Mouse (Mus musculus) embryonic facial prominence, embryonic 15.5 days (tissue): ENCODE measurements around the gene Smarcc1. TPM values are rescaled to one million over a fixed set of nuclear protein-coding genes. Genes with fewer than 3 reads are reported as not detected.

Experiments used
- ATAC-seq: fragments of 200-750 bp; cut with Nextera tagmentation; 2 replicates; pipeline ENCODE4 v1.8.0; 2017; ENCODE audit warnings: low read depth, moderate TSS enrichment; ENCODE audit not compliant: insufficient number of reproducible peaks, low FRiP score, low TSS enrichment
- H3K27ac ChIP-seq: fragments of 300-500 bp; sonication (generic); replicated peaks from 2 replicates; pipeline ENCODE4 v1.5.1; 2015; ENCODE audit warnings: mild to moderate bottlenecking, inconsistent platforms
- H3K27me3 ChIP-seq: fragments of 300-500 bp; sonication (generic); 2 replicates; pipeline ENCODE4 v1.6.1; 2015; ENCODE audit warnings: inconsistent platforms
- H3K36me3 ChIP-seq: fragments of 300-500 bp; sonication (generic); 2 replicates; pipeline ENCODE4 v1.6.1; 2015; ENCODE audit warnings: mild to moderate bottlenecking, inconsistent platforms
- H3K4me1 ChIP-seq: fragments of 300-500 bp; sonication (generic); 2 replicates; pipeline ENCODE4 v1.6.1; 2015; ENCODE audit warnings: inconsistent platforms
- H3K4me2 ChIP-seq: fragments of 300-500 bp; sonication (generic); replicated peaks from 2 replicates; pipeline ENCODE4 v1.6.1; 2015; ENCODE audit warnings: mild to moderate bottlenecking, inconsistent platforms
- H3K4me3 ChIP-seq: fragments of 300-500 bp; sonication (generic); replicated peaks from 2 replicates; pipeline ENCODE4 v1.5.1; 2015; ENCODE audit warnings: mild to moderate bottlenecking, inconsistent platforms
- H3K9ac ChIP-seq: fragments of 300-500 bp; sonication (generic); 2 replicates; pipeline ENCODE4 v1.6.1; 2015; ENCODE audit warnings: inconsistent platforms
- H3K9me3 ChIP-seq: fragments of 300-500 bp; sonication (generic); replicated peaks from 2 replicates; pipeline ENCODE4 v1.6.1; 2016; ENCODE audit warnings: inconsistent platforms
- WGBS: fragments of 180-500 bp; shearing (Covaris S2); methylation state at CpG from one replicate; pipeline ENCODE4 v1.1.7; 2015; 5-methylcytosine and 5-hydroxymethylcytosine counted together
- polyA plus RNA-seq: library from polyadenylated mRNA; unstranded; fragments of >200 nt; fragmentation: Nextera tagmentation; extraction: Ambion mirVana; gene quantifications from 2 replicates; pipeline ENCODE4 v1.2.1, GENCODE M21; 2015

The Smarcc1 gene
- polyA plus RNA-seq, 1 experiment from 2014 or later = 113 TPM

DNA sequence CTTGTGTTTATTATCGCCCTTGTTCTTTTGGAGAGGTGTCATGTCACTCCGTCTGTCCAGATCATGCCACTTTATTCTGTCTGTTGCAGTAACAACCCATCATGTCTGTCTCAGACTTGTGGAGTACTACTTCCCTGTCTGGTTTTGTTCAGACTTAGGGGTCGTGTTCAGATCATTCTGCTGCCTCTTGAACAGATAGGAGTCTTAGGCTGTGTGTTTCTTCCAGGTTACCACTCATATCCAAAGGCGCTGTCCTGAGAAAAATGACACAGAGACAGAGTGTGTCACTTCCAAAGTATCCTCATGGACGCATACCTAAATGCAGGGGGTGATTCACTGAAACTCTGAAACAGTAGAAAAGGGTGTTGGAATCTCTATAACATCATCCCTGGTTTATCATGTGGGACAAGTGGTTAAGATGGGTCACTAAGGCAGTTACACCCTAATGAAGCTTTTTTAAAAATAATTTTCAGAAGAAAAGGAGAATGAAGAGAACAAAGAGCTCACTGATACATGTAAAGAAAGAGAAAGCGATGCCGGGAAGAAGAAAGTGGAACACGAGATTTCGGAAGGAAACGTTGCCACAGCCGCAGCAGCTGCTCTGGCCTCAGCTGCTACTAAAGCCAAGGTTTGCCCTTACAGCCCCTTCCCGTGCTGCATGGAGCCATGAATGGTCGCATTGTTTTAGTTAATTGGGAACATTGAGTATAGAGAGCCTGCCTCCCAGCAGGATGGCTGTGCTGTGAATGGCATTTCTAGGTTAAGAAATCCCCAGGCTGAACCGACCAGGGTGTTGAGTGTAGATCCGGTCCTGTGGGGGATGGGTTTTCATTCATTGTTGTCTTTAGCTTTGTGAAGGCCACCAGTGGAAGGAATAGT is 88.3 kb downstream of the Smarcc1 start:
- Histone ChIP-seq H3K36me3 (peaks cover 76% of the 10 kb centered on the region), H3K27me3 (no peaks in the 10 kb centered on the region), H3K9me3 (no peaks in the 10 kb centered on the region), H3K27ac (0 out of 2 replicates have a peak overlapping the region, but pooled peaks have one; percentile 2), H3K9ac (no peak overlapping the region), H3K4me2 (no peak overlapping the region), H3K4me1 (no peaks in the 10 kb centered on the region), H3K4me3 (no peak overlapping the region)
- 35% methylated on average over 15 of the region's 15 CpGs for WGBS
- ATAC-seq = peak; percentile 29; the same call in 1 of the 2 replicates

DNA sequence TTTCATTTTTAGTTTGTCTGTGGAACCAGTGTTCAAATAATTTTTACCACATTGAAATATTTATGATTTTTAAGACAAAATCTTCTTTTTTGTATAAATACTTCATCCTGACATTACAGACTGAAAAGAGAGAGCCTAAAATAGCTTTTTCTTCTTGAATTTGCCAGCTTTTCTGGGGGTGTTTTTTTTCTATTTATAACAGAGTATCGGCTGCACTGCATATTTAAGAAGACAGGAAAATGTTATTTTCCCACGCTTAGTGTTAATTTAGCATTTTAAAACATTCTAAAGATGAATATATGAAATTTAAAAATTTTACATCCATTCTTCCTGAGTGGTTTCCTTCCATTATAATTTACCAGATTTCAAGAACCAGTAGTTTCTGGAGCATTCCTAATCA is 88.9 kb downstream of the Smarcc1 start:
- Histone ChIP-seq H3K27me3 (no peaks in the 10 kb centered on the region), H3K9ac (no peak overlapping the region), H3K4me3 (no peak overlapping the region), H3K9me3 (no peaks in the 10 kb centered on the region), H3K27ac (no peak overlapping the region), H3K36me3 (peaks cover 79% of the 10 kb centered on the region), H3K4me2 (no peak overlapping the region), H3K4me1 (no peaks in the 10 kb centered on the region)
- 65% methylated on average over 2 of the region's 2 CpGs for WGBS
- ATAC-seq = no peak

DNA sequence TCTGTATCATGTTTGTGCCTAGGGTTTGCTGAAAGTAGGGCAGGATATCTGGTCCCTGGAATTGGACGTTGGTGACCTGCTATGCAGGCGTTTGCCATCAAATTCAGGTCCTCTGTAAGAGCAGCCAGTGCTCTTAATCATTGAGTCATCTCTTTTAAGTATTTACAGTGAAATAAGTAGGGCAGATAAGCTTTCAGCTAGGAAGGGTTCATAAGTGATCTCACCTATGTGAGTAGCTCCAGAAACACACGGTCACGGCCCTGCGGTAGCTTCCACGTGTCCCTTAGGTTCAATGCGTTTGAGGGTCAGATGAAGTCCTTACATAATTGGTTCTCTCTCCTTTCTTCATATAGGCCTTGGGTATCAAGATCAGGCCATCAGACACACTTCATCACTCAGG is 90.8 kb downstream of the Smarcc1 start:
- Histone ChIP-seq H3K4me2 (no peak overlapping the region), H3K27me3 (no peaks in the 10 kb centered on the region)
- 66% methylated on average over 7 of the region's 7 CpGs for WGBS

DNA sequence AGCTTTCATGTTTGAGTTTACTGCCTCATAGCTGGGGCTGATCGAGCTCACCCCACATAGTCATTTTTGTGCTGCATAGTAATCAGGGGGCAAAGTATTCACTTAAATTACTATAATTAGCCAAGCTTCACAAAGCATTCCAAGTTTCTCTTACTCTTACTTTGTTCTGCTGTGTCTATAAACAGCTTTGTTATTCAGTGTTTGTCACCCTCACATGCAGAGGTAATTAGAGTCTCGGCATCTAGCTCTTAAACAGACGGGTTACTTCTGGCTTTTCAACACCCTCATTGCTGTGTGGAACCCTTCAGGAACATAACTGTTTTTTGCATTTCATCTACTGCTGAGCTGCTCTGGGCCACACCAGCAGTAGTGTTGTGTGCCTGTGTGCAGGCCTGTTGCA is 91.5 kb downstream of the Smarcc1 start:
- no peaks in the 10 kb centered on the region for H3K9me3 ChIP-seq
- no peak for ATAC-seq
- 83% methylated on average over 3 of the region's 3 CpGs for WGBS
- no peaks in the 10 kb centered on the region for H3K4me1 ChIP-seq
- no peak overlapping the region for H3K27ac ChIP-seq
- peaks cover 70% of the 10 kb centered on the region for H3K36me3 ChIP-seq
- H3K4me3 ChIP-seq = no peak overlapping the region
- no peak overlapping the region for H3K9ac ChIP-seq
- no peaks in the 10 kb centered on the region for H3K27me3 ChIP-seq
- no peak overlapping the region for H3K4me2 ChIP-seq

More for the DNA sequence above, 90.8 kb downstream of the Smarcc1 start:
- ATAC-seq = no peak
- no peaks in the 10 kb centered on the region for H3K9me3 ChIP-seq
- H3K27ac ChIP-seq = no peak overlapping the region
- H3K36me3 ChIP-seq = peaks cover 72% of the 10 kb centered on the region
- H3K9ac ChIP-seq = no peak overlapping the region
- no peak overlapping the region for H3K4me3 ChIP-seq
- H3K4me1 ChIP-seq = no peaks in the 10 kb centered on the region

GRCm38 (mm10) chr9:110224273-110224672 is 106.8 kb downstream of the Smarcc1 start:
- H3K4me3 ChIP-seq = no peak overlapping the region
- WGBS = 86% methylated on average over 4 of the region's 4 CpGs

GRCm38 (mm10) chr9:110226191-110226590 is 108.7 kb downstream of the Smarcc1 start:
- 86% methylated on average over 4 of the region's 4 CpGs for WGBS
- Histone ChIP-seq H3K4me1 (no peaks in the 10 kb centered on the region), H3K36me3 (peaks cover 75% of the 10 kb centered on the region), H3K9me3 (no peaks in the 10 kb centered on the region), H3K4me2 (no peak overlapping the region), H3K4me3 (no peak overlapping the region), H3K9ac (no peak overlapping the region), H3K27ac (no peak overlapping the region), H3K27me3 (no peaks in the 10 kb centered on the region)
- ATAC-seq = no peak

More at GRCm38 (mm10) chr9:110224273-110224672, 106.8 kb downstream of the Smarcc1 start:
- Histone ChIP-seq H3K9me3 (no peaks in the 10 kb centered on the region), H3K4me1 (no peaks in the 10 kb centered on the region), H3K4me2 (no peak overlapping the region), H3K27me3 (no peaks in the 10 kb centered on the region), H3K27ac (no peak overlapping the region), H3K9ac (no peak overlapping the region), H3K36me3 (peaks cover 75% of the 10 kb centered on the region)
- no peak for ATAC-seq

- H3K4me1 ChIP-seq = no peaks in the 10 kb centered on the region
- no peaks in the 10 kb centered on the region for H3K27me3 ChIP-seq
- H3K9ac ChIP-seq = no peak overlapping the region
- no peak overlapping the region for H3K27ac ChIP-seq
- no peak overlapping the region for H3K4me3 ChIP-seq
- H3K36me3 ChIP-seq = peaks cover 74% of the 10 kb centered on the region
- ATAC-seq = no peak
- H3K4me2 ChIP-seq = no peak overlapping the region
- H3K9me3 ChIP-seq = no peaks in the 10 kb centered on the region
- WGBS = 75% methylated on average over 6 of the region's 6 CpGs
Observed at GRCm38 (mm10) chr9:110228671-110229070, 111.2 kb downstream of the Smarcc1 start.

- no peak overlapping the region for H3K4me2 ChIP-seq
- H3K9ac ChIP-seq = no peak overlapping the region
- no peaks in the 10 kb centered on the region for H3K4me1 ChIP-seq
- H3K9me3 ChIP-seq = no peaks in the 10 kb centered on the region
- H3K36me3 ChIP-seq = peaks cover 75% of the 10 kb centered on the region
- no peaks in the 10 kb centered on the region for H3K27me3 ChIP-seq
- no peak overlapping the region for H3K27ac ChIP-seq
- H3K4me3 ChIP-seq = no peak overlapping the region
- ATAC-seq = no peak
- WGBS = 86% methylated on average over 1 of the region's 1 CpGs
Observed at GRCm38 (mm10) chr9:110229112-110229511, 111.6 kb downstream of the Smarcc1 start.

DNA sequence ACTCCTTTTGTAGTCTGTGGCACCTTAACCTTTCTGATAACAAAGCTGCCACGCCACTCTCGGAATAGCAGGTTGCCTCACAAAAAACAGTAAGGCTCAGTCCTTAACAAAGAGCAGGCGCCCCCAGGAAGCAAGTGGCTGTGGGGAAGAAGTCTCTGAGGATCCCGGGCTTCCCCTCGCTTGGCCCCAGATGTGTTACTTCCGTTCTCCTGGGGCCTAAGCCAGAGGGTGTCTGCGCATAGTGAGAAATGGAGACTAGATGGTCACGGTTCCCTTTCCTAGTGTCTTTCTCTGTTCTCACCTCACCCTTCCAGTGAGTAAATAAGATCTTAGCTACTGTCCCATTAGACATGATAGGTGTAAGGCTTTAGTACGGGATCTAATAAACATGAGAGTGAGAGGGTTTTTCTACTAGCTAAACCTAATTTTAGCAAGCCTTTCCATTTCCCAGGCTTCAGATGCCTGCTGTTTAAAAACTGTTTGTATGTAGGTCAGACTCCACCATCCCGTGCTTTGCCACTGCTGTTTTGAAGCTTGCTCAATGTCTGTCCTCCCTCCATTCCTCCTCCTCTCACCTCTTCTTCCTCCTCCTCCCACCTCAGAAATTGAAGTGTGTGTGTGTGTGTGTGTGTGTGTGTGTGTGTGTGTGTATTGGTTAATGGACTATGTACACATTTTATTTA is 112.2 kb downstream of the Smarcc1 start:
- 81% methylated on average over 10 of the region's 10 CpGs for WGBS
- no peak overlapping the region for H3K4me2 ChIP-seq
- no peak overlapping the region for H3K4me3 ChIP-seq
- no peaks in the 10 kb centered on the region for H3K27me3 ChIP-seq
- H3K9ac ChIP-seq = no peak overlapping the region
- H3K36me3 ChIP-seq = peaks cover 76% of the 10 kb centered on the region
- no peak for ATAC-seq
- H3K4me1 ChIP-seq = no peaks in the 10 kb centered on the region
- no peak overlapping the region for H3K27ac ChIP-seq
- no peaks in the 10 kb centered on the region for H3K9me3 ChIP-seq

- H3K27ac ChIP-seq = no peak overlapping the region
- no peaks in the 10 kb centered on the region for H3K4me1 ChIP-seq
- no peak overlapping the region for H3K4me2 ChIP-seq
- no peaks in the 10 kb centered on the region for H3K27me3 ChIP-seq
- H3K9me3 ChIP-seq = no peaks in the 10 kb centered on the region
- no peak overlapping the region for H3K9ac ChIP-seq
- WGBS = 82% methylated on average over 16 of the region's 16 CpGs
- H3K36me3 ChIP-seq = peaks cover 80% of the 10 kb centered on the region
- no peak for ATAC-seq
- H3K4me3 ChIP-seq = no peak overlapping the region
Observed at GRCm38 (mm10) chr9:110230395-110231071, 113.0 kb downstream of the Smarcc1 start.

DNA sequence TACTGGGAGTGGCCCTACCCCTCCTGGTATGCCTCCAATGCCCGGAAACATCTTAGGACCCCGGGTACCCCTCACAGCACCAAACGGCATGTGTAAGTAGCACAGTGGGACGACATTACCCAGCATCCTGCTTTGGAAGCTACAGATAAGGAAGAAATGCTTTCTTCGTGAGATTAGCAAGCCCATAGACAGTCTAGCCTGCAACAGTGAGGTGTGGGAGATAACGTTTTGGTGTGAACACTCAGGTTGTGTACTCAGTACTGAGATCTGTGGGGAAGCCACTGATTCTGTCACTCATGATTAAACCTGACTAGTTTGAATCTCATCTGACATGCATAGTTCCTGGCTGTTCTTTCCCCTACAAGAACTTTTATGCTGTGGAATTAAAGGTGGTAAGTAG is 117.5 kb downstream of the Smarcc1 start:
- no peaks in the 10 kb centered on the region for H3K9me3 ChIP-seq
- H3K36me3 ChIP-seq = peaks cover 82% of the 10 kb centered on the region
- H3K4me2 ChIP-seq = no peak overlapping the region
- no peaks in the 10 kb centered on the region for H3K4me1 ChIP-seq
- 95% methylated on average over 6 of the region's 6 CpGs for WGBS
- ATAC-seq = no peak
- H3K27ac ChIP-seq = no peak overlapping the region
- no peaks in the 10 kb centered on the region for H3K27me3 ChIP-seq
- no peak overlapping the region for H3K4me3 ChIP-seq
- H3K9ac ChIP-seq = no peak overlapping the region
